Mouse (Mus musculus) limb, embryonic 11.5 days (tissue): ENCODE results near the gene Elmod1. TPM values are rescaled to one million over a fixed set of nuclear protein-coding genes. Genes with fewer than 3 reads are reported as not detected.

Experiments used
- ATAC-seq: fragments of 200-750 bp; cut with Nextera tagmentation; 2 replicates; pipeline ENCODE4 v1.8.0; 2017; ENCODE audit warnings: low read depth; ENCODE audit not compliant: insufficient number of reproducible peaks, low FRiP score, low TSS enrichment
- DNase-seq: peaks from one replicate; pipeline ENCODE4 v3.0.0-alpha.2; 2015; ENCODE audit warnings: low spot score
- H3K27ac ChIP-seq: fragments of 300-500 bp; sonication (generic); replicated peaks from 2 replicates; pipeline ENCODE4 v1.5.1; 2014; ENCODE audit warnings: low read depth, mild to moderate bottlenecking, low read length
- H3K27me3 ChIP-seq: fragments of 300-500 bp; sonication (generic); 2 replicates; pipeline ENCODE4 v1.6.1; 2014; ENCODE audit warnings: mild to moderate bottlenecking, low read length, mixed read lengths; ENCODE audit not compliant: control insufficient read depth, insufficient read depth
- H3K36me3 ChIP-seq: fragments of 300-500 bp; sonication (generic); 2 replicates; pipeline ENCODE4 v1.6.1; 2014; ENCODE audit warnings: mild to moderate bottlenecking, low read length, moderate library complexity, mixed read lengths; ENCODE audit not compliant: control insufficient read depth, insufficient read depth
- H3K4me1 ChIP-seq: fragments of 300-500 bp; sonication (generic); 2 replicates; pipeline ENCODE4 v1.6.1; 2014; ENCODE audit warnings: low read length, mixed read lengths; ENCODE audit not compliant: control insufficient read depth, insufficient read depth
- H3K4me2 ChIP-seq: fragments of 300-500 bp; sonication (generic); 2 replicates; pipeline ENCODE4 v1.6.1; 2014; ENCODE audit warnings: low read depth, mild to moderate bottlenecking, moderate library complexity; ENCODE audit not compliant: severe bottlenecking
- H3K4me3 ChIP-seq: fragments of 300-500 bp; sonication (generic); 2 replicates; pipeline ENCODE4 v1.5.1; 2014; ENCODE audit warnings: low read depth, low read length
- H3K9ac ChIP-seq: fragments of 300-500 bp; sonication (generic); 2 replicates; pipeline ENCODE4 v1.6.1; 2014; ENCODE audit warnings: mild to moderate bottlenecking, low read length
- H3K9me3 ChIP-seq: fragments of 300-500 bp; sonication (generic); 2 replicates; pipeline ENCODE4 v1.6.1; 2016; ENCODE audit warnings: low read length; ENCODE audit not compliant: control insufficient read depth
- WGBS: fragments of 180-500 bp; shearing (Covaris S2); extraction: QIAGEN DNeasy Blood & Tissue Kit; methylation state at CpG from one replicate; pipeline ENCODE4 v1.1.7; 2014; 5-methylcytosine and 5-hydroxymethylcytosine counted together
- polyA plus RNA-seq: library from polyadenylated mRNA; unstranded; fragments of >200 nt; fragmentation: Nextera tagmentation; extraction: Ambion mirVana; gene quantifications from 2 replicates; pipeline ENCODE4 v1.2.1, GENCODE M21; 2014

Elmod1 gene
- polyA plus RNA-seq, 1 experiment from 2014 or later, result 0.29 TPM

GRCm38 (mm10) chr9:53973929-53974327 is 1.2 kb downstream of the Elmod1 start:
- H3K27ac ChIP-seq, result no peak overlapping the region
- ATAC-seq (no peak), DNase-seq (no peak)
- no peaks in the 10 kb centered on the region for H3K9me3 ChIP-seq
- H3K4me2 ChIP-seq, result peak overlapping the region; percentile 95
- no peak overlapping the region for H3K9ac ChIP-seq
- peaks cover 3% of the 10 kb centered on the region; the same call in 1 of the 2 replicates for H3K4me1 ChIP-seq
- WGBS, result 18% methylated on average over 13 of the region's 13 CpGs
- H3K36me3 ChIP-seq, result no peaks in the 10 kb centered on the region
- H3K27me3 ChIP-seq, result peaks cover 13% of the 10 kb centered on the region
- peak overlapping the region; percentile 56; the same call in 1 of the 2 replicates for H3K4me3 ChIP-seq

GRCm38 (mm10) chr9:53973241-53973640 is 1.9 kb downstream of the Elmod1 start:
- no peak for DNase-seq
- H3K9ac ChIP-seq, result no peak overlapping the region
- no peaks in the 10 kb centered on the region for H3K9me3 ChIP-seq
- WGBS, result 46% methylated on average over 5 of the region's 5 CpGs
- H3K27me3 ChIP-seq, result peaks cover 13% of the 10 kb centered on the region
- H3K36me3 ChIP-seq, result no peaks in the 10 kb centered on the region
- no peak overlapping the region for H3K4me2 ChIP-seq
- no peak overlapping the region for H3K27ac ChIP-seq
- H3K4me1 ChIP-seq, result peaks cover 3% of the 10 kb centered on the region; the same call in 1 of the 2 replicates
- H3K4me3 ChIP-seq, result no peak overlapping the region
- no peak for ATAC-seq

- Histone ChIP-seq H3K9ac (no peak overlapping the region), H3K4me2 (no peak overlapping the region), H3K9me3 (no peaks in the 10 kb centered on the region), H3K36me3 (no peaks in the 10 kb centered on the region), H3K27ac (no peak overlapping the region), H3K4me3 (no peak overlapping the region), H3K4me1 (peaks cover 3% of the 10 kb centered on the region; the same call in 1 of the 2 replicates), H3K27me3 (peaks cover 13% of the 10 kb centered on the region)
- DNase-seq (no peak), ATAC-seq (no peak)
These were observed 2.7 kb downstream of the Elmod1 start for GRCm38 (mm10) chr9:53972358-53972757.

GRCm38 (mm10) chr9:53967610-53968368 is 7.3 kb downstream of the Elmod1 start:
- no peaks in the 10 kb centered on the region for H3K36me3 ChIP-seq
- ATAC-seq (no peak), DNase-seq (peak; percentile 32)
- H3K9ac ChIP-seq, result no peak overlapping the region
- H3K27me3 ChIP-seq, result no peaks in the 10 kb centered on the region
- no peak overlapping the region for H3K4me3 ChIP-seq
- H3K4me1 ChIP-seq, result no peaks in the 10 kb centered on the region
- H3K4me2 ChIP-seq, result no peak overlapping the region
- no peaks in the 10 kb centered on the region for H3K9me3 ChIP-seq
- H3K27ac ChIP-seq, result no peak overlapping the region
- 64% methylated on average over 9 of the region's 9 CpGs for WGBS

GRCm38 (mm10) chr9:53957021-53957420 is 18.1 kb downstream of the Elmod1 start:
- peak; percentile 25 for DNase-seq
- ATAC-seq, result no peak
- Histone ChIP-seq H3K27ac (no peak overlapping the region), H3K36me3 (no peaks in the 10 kb centered on the region), H3K9ac (no peak overlapping the region), H3K27me3 (no peaks in the 10 kb centered on the region), H3K9me3 (no peaks in the 10 kb centered on the region), H3K4me3 (no peak overlapping the region), H3K4me1 (0 out of 2 replicates have a peak, but pooled peaks cover 2% of the 10 kb centered on the region), H3K4me2 (no peak overlapping the region)
- WGBS, result 34% methylated on average over 11 of the region's 11 CpGs

GRCm38 (mm10) chr9:53954853-53955252 is 20.2 kb downstream of the Elmod1 start:
- H3K36me3 ChIP-seq, result no peaks in the 10 kb centered on the region
- no peak for DNase-seq
- WGBS, result 37% methylated on average over 6 of the region's 6 CpGs
- no peak overlapping the region for H3K4me2 ChIP-seq
- H3K4me3 ChIP-seq, result no peak overlapping the region
- H3K27me3 ChIP-seq, result no peaks in the 10 kb centered on the region
- H3K27ac ChIP-seq, result no peak overlapping the region
- no peaks in the 10 kb centered on the region for H3K9me3 ChIP-seq
- no peak for ATAC-seq
- H3K9ac ChIP-seq, result no peak overlapping the region
- H3K4me1 ChIP-seq, result 0 out of 2 replicates have a peak, but pooled peaks cover 2% of the 10 kb centered on the region

GRCm38 (mm10) chr9:53947463-53947862 is 27.6 kb downstream of the Elmod1 start:
- Histone ChIP-seq H3K9ac (no peak overlapping the region), H3K27me3 (no peaks in the 10 kb centered on the region), H3K36me3 (no peaks in the 10 kb centered on the region), H3K4me2 (no peak overlapping the region), H3K27ac (no peak overlapping the region), H3K4me1 (0 out of 2 replicates have a peak, but pooled peaks cover 2% of the 10 kb centered on the region), H3K4me3 (no peak overlapping the region), H3K9me3 (no peaks in the 10 kb centered on the region)
- ATAC-seq (no peak), DNase-seq (no peak)
- WGBS, result 95% methylated on average over 2 of the region's 2 CpGs

GRCm38 (mm10) chr9:53938555-53938954 is 36.5 kb downstream of the Elmod1 start:
- Histone ChIP-seq H3K9ac (no peak overlapping the region), H3K4me2 (no peak overlapping the region), H3K9me3 (no peaks in the 10 kb centered on the region), H3K27ac (no peak overlapping the region), H3K36me3 (no peaks in the 10 kb centered on the region), H3K4me3 (no peak overlapping the region), H3K4me1 (no peaks in the 10 kb centered on the region), H3K27me3 (no peaks in the 10 kb centered on the region)
- ATAC-seq (no peak), DNase-seq (no peak)
- WGBS, result 81% methylated on average over 3 of the region's 3 CpGs
